Mouse (Mus musculus): ENCODE measurements around the gene Cldn34b1. TPM values are rescaled to one million over a fixed set of nuclear protein-coding genes. Genes with fewer than 3 reads are reported as not detected.
"Not testable (repeated sequence)": the region's sequence is repeated elsewhere in the genome, so short reads cannot be mapped to it uniquely, and the experiment has no call there.

Cldn34b1 gene
- polyA plus RNA-seq (2021) = not detected

- ATAC-seq; DNase-seq (ENCODE audit: low read depth, low spot score); H3K27me3 ChIP-seq; CTCF ChIA-PET; POLR2A ChIA-PET: not testable (repeated sequence)
- in situ Hi-C loops (cut with MboI; ENCODE audit: low pct_unique_long_range_greater_than_20kb) = loop anchor here (5.0 kb wide), 1 partner anchor 292 kb away; no protein-coding TSS in a partner anchor
These were observed at the start of gene Cldn34b1 for GRCm38 (mm10) chrX:154890167-154890566. TSS of gene Cldn34b1 (minus strand) at chrX:154890267.

GRCm38 (mm10) chrX:154935887-154936286 lies 45.8 kb upstream of the Cldn34b1 start, which contains the start of gene Magea6:
TSS of gene Magea6 (minus strand) at chrX:154935987.
- not testable (repeated sequence) for ATAC-seq

More at GRCm38 (mm10) chrX:154935887-154936286, 45.8 kb upstream of the Cldn34b1 start, which contains the start of gene Magea6:
- in situ Hi-C loops (cut with MboI; ENCODE audit: low pct_unique_long_range_greater_than_20kb); DNase-seq (ENCODE audit: low read depth, low spot score); CTCF ChIA-PET; H3K27me3 ChIP-seq; POLR2A ChIA-PET: not testable (repeated sequence)

Other genes starting within 250 kb of the Cldn34b1 start
- not detected for gene Magea6, start 45.7 kb upstream of the Cldn34b1 start, polyA plus RNA-seq (2021)
- gene Magea3, start 59.2 kb upstream of the Cldn34b1 start, polyA plus RNA-seq (2021) = not detected
- not detected for gene Magea8, start 105.6 kb upstream of the Cldn34b1 start, polyA plus RNA-seq (2021)
- not detected for gene Magea5, start 172.9 kb upstream of the Cldn34b1 start, polyA plus RNA-seq (2021)
- gene Magea1, start 199.5 kb upstream of the Cldn34b1 start, polyA plus RNA-seq (2021) = not detected
- gene Magea2, start 203.4 kb upstream of the Cldn34b1 start, polyA plus RNA-seq (2021) = not detected
- gene Cldn34b2, start 238.1 kb upstream of the Cldn34b1 start, polyA plus RNA-seq (2021) = not detected